Mouse (Mus musculus) kidney, postnatal 14 days (tissue): Measurements from ENCODE around the gene Prpf6.

Source experiments
- DNase-seq: peaks from one replicate; pipeline ENCODE4 v3.0.0; 2022; ENCODE audit warnings: mixed read lengths

The Prpf6 gene

DNA sequence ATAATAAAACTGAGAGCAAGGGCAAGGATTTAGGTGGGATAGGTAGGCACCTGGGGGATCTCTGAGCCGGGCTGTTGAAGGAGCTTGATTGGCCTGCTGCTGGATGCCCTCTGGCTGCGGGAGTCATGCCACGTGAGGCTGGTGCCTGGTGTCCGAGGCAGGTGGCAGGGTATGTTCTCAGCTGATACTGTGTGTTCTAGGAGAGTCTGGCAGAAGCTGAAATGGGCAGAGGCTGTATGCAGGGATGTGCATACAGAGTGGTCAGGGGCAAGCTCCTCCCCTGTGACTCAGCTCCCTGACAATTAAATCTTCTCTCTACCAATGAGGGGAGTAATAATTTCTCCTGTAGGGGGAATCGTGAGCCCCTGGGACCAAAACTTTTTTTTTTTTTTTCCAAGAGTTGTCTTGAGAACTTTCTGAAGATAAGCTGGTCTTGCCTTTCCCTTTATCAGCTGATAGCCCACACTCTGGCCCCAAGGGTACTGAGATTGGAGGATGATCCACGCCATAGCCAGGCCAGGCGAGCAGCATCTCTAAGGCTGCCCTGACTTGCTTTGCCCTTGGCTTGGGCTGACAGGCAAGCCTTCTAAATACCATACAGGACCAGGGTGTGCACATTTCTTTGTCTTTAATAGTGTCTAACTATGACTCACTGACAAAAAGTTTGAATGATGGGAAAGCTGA is 5.9 kb downstream of the Prpf6 start:
- no peak for DNase-seq

DNA sequence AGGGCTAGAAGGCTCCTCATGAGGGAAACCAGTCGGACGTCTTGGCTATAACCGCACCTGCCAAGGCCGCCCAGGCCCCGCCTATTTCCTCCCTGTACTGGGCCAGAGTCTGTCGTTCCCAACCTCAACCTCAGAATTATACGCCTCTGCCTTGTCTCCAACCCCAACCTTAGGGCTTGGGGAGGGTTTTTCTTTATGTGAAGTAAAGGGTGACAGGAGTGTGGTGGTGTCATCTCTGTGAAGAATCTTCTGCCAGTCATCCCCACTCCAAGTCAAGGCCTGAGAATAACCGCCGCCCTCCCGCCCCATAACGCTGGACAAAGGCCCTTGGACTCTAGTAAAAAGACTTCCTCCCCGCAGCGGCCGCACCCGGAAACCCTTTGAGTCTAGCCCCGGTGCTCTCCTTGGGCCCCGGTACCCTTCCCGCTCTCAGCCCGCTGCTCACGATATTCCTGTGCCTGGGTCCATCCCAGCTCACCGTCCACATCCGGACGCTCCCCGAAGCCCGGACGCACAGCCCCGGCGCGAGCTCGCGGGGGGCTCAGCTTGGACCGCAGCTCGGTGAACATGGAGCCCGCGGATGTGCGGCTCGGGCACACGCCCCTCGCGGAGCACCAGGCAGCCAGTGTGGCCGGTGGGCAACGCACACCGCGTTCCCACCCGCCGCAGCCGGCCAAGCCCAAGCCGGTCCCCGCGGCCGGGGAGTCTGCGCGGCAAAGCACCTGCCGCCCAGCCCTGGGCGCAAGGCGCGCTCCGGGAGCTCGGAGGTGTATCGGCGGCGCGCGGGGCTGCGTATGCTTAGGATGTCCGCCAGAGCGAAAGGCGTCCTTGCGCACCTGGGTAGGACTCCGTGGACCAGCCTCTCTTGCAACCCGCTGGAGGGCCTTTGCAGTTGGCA is 7.0 kb downstream of the Prpf6 start, which contains the start of gene Samd10:
TSS of gene Samd10 (minus strand) at position 759 of the 898 bp plus-strand sequence.
- peak; percentile 80 for DNase-seq

DNA sequence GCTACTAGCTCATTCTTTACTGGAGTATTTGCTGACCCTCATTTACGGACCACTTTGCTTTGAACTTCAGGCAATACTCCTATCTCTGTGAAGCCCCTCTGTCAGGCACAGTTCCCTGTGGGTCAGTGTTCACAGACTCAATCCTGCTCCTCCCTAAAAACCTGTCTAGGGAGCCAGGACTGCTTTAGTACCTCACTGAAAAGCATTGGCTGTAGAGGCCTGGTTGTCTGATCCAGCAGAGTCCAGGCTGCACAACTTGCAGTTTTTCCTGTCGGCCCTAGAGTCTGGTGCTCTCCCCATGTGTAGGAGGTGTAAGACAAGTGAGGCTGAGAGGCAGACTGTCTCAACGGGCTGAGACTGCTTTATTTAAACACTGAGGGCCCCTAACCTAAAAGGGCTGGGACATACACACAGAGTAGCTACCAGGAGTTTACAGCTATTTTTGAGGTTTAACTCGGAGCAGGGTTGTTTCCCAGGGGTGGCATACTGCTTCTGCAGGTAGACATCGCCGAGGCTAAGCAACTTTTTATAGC is 8.6 kb downstream of the Prpf6 start:
- DNase-seq: no peak

DNA sequence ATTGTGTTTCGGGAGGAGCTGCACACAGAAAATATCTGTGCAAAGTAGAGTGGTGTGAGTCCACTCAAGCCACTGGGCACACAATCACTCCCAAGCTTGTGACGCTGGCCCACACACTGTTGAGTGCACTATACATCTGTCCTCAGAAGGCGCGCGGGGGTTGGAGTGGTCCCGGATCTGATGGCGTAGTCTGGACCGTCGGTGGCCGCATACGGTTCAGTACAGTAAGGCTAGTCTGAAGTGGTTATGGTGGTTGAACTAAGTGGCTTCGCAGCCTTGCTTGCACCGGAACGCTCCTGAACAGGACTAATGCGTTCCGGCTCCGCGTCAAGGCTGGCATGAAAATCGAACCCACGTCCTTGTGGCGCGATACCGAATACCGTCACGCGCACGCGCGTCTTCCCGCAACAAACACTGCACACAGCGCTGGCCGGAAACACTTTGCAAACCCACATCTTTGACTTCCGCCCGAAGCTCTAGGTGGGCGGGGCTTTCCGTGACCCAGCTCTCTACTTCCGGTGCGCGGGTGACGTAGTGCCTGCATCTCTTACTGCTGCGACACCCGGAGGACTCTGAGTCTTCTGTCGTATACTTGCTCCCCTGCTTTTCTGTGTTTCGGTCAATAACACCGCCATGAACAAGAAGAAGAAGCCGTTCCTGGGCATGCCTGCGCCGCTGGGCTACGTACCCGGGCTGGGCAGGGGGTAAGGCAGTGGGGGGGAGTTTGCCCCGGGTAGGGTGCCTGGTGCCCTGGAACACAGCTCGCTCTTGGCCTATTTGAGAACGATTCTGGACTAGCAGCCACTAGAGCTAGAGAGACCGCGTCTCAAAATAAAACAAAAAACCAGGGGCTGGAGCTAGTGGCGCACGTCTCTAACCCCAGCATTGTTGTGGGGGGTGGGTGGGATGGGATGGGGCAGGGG is 9.4 kb downstream of the Prpf6 start:
- peak; percentile 98 for DNase-seq

DNA sequence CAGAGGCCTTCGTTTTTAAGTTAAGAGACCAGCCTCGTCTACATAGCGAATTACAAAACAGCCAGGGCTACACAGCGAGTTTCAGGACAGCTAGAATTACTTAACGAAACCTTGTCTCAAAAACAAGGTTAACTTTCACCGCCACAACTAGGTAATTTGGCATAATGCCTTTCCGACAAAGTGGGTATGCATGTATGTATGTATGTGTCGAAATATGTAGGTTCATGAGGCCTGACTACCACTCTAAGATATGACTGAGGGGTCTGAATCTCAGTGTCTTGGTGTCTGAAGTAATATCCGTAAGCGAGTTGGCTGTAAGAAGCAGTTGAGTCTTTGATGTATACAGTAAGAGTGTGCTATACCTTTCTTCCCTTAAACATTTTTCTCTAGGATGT is 10.1 kb downstream of the Prpf6 start:
- DNase-seq: no peak

DNA sequence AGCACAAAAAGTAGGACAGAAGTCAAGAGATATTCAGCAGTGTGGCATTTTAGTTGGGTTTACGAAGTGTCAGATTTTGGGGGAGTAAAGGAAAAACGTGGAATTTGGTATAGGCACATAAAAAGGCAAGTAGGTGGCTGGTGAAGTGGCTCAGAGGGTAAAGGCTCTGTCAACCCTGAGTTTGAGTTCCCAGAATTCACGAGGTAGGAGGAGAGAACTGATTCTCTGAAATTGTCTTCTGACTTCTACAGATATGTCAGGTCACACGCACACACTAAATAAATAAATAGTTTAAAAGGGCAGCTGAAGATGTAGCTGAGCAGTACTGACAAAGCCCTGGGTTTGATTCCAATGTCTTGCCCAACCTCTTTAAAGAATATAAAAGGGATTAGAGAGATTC is 10.7 kb downstream of the Prpf6 start:
- DNase-seq: no peak

DNA sequence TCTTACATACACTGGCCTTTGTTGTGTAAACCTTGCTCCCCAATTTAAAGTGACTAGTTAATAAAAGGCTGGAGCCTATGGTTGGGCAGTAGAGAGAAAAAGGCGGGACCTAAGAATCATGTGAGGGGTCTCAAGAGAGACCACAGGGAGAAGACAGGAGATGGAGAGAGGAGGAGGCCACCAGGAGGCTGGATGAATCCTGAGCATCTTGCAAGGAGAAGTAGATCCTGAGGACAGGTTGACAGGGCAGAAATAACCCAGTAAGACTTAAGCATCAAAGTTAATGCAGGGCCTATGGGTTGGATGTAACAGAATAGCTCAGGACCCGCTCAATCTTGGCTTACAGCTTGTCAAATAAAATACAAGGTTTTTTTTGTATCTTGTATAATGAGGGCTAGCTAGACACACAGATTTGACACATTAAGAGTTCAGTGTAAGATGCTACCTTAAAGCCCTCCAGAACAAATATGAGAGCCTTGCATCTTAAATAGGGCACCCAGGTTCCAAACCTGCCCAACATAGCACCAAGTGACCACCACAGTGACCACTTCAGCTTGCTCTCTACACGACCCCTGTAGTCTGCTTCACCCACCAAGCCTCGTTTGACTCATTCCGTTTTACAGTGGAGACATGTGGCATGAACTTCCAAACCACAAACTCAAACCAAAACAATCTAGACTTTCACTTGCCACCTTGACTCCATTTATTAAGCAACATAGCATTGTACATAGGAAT is 27.3 kb downstream of the Prpf6 start:
- DNase-seq: no peak

DNA sequence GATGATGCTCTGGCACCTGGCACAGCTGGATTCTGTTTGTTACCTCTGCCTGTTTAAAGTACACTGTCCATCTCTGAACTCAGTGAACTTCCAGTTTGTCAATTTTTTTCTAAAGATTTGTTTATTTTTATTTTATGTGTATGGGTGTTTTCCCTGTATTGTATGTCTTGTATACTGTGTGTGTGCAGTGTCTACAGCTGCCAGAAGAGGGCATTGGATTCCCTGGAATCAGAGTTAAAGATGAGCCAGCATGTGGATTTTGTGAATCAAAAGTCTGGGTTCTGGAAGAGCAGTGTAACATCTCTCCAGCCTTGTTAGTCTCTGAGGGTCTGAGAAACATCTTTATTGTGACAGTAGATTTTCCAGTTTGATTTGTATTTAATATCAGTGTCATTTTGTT is 31.7 kb downstream of the Prpf6 start:
- peak; percentile 43 for DNase-seq

DNA sequence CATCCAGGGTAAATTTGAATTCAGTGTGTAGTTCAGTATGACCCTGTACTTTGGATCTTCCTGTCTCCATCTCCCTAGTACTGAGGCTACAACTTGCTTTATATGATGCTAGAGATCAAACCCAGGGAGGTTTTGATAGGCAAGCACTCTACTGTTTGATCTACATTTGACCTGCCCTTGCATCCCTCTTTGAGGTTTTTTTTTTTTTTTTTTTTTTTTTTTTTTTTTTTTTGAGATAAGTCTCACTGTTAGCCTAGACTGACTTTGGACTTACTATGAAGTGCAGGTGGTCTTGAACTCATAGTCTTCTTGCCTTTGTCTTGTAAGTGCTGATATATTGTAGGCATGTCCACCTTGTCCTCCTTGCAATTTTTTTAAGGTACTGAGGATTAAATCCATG is 36.8 kb downstream of the Prpf6 start:
- no peak for DNase-seq

DNA sequence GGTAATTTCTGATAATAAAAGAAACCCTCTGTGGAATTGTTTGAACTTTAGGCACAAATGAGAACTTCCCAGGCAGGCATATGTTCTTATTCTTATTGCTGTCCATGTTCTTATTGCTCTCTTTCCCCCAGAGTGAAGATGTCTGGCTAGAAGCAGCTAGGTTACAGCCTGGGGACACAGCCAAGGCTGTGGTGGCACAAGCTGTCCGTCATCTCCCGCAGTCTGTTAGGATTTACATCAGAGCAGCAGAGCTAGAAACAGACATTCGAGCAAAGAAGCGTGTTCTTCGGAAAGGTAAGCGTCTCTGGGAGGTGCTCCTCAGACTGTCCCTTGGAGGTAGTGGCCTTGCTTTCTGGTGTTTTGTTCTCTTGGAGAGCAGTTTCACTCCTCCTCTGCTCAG is 41.0 kb downstream of the Prpf6 start:
- no peak for DNase-seq

DNA sequence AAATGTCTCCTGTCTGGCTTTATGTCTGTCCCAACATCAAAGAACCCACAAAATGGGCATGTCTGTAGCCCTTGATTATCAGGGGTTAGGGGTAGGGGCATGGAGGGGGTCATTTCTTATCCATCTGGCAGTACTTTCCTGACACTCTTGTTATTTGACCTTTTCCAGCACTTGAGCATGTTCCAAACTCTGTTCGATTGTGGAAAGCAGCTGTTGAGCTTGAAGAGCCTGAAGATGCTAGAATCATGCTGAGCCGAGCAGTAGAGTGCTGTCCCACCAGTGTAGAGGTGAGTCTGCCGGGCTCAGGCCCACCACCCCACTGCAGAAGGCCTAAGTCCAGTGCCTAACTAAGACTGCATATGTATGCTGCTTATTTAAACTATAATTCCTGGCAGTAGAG is 44.2 kb downstream of the Prpf6 start:
- no peak for DNase-seq

DNA sequence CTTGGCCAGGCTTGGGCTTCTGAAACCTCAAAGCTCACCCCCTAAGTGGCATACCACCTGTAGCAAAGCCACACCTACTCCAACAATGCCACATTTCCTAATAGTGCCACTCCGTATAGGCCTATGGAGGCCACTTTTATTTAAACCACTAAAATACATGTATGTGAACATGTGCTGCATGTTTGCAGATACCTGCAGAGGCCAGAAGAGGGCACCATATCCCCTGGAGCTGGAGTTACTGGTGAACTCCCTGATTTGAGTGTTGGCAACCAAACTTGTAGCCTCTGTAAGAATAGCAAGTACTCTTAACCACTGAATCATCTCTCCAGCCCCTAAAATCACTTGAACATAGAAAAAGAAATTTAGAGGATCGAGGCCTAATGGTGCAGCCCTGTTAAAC is 52.7 kb downstream of the Prpf6 start:
- DNase-seq: peak; percentile 52

DNA sequence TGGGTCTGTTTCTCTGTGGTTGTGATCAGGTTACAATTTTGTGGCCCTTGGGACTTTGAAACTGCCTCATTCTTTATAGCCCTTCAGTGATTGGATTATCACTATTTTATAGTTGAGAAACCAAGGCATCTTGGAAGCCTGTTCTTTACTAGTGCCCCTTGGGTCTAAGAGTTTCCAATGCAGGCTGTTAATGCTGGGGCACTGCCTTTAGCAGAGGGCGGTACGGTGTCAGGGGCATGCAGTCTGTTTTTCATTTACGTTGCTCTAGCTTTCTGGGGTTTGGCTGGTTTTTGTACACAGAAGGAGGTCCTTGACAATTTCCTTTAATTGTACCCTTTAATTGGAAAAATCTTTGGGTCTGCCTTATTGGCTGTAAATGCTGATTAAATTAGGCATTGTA is 54.0 kb downstream of the Prpf6 start:
- DNase-seq: no peak

DNA sequence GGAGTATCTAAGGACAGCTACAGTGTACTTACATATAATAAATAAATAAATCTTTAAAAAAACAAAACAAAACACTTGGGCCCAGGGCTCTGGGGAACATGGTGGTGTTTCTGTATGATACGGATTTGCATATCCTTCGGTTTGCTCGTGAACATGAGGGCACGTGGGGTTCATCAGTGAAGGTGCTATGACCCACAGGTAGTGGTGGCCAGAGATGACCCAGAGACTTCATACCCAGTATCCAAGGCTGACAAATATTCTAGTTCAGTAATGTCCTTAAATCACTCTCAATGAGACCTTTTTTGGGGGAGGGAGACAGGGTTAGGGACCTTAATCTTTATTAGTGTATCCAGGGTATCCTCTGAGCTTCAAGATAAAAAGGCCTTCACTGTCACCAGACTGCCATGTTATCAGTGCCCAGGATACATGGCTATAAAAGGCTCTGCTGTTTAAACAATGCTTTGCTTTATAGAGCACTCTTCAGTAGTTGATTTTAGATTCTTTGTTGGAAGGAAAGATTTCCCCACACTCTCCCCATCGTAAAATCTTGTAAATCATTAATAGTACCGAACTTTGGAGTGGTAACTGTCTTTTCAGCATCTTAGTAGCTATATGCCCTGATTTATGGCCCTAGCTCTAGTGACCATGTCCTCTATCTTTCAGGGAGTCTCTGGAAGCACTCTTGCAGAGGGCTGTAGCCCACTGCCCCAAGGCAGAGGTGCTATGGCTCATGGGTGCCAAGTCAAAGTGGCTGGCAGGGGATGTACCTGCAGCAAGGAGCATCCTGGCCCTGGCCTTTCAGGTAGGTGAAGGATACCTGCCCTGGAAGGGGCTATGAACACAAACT is 55.2 kb downstream of the Prpf6 start:
- DNase-seq: no peak

DNA sequence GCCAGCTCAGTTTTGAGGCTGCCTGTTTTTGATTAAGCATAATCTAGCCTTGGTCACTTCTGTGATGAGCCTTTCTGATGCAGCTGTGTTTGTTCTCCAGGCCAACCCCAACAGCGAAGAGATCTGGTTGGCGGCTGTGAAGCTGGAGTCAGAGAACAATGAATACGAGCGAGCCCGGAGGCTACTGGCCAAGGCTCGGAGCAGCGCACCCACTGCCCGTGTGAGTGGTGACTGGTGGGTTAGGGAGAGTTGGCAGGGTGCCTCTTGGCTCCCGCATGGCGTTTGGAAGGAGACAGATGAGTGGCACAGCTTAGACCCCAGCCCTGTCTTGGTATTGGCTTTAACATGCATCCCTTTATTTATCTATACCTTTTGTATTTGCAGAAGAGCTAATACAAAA is 57.3 kb downstream of the Prpf6 start:
- no peak for DNase-seq

DNA sequence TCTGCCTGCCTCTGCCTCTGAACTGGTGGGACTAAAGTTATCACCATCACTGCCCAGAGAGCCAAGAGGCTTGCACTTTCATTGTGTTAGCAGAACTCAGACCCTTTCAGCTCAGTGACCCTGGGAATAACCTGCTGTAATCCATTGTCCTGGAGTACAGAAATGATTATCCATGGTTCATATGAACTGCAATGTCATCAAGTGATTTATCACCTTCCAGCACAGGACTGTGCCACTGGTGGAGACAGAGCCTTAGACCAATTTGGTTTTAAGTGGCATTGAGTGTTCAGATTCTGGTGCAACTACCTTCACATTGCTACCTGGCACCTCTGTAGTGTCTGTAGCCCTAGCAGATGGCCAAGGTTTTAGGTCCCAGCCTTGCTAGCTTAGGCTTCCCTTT is 61.4 kb downstream of the Prpf6 start:
- no peak for DNase-seq

DNA sequence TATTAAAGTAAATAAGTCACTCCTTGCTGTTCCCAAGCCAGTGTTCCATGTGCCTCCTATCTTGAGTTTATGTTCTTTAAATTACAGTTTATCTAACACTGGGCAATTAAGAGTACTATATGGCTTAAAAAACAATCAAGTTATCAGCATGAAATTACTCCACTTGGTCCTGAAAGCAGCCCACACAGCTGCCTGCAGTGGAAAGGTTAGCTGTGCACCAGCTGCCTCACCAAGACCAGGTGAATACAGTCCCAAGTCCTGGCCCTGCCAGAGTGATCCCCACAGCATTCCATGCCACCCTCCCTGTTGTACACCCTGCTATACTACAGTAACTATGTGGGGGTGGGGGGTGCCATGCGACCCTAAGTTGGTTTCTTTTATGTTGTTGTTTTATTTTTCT is 61.9 kb downstream of the Prpf6 start:
- DNase-seq: no peak

DNA sequence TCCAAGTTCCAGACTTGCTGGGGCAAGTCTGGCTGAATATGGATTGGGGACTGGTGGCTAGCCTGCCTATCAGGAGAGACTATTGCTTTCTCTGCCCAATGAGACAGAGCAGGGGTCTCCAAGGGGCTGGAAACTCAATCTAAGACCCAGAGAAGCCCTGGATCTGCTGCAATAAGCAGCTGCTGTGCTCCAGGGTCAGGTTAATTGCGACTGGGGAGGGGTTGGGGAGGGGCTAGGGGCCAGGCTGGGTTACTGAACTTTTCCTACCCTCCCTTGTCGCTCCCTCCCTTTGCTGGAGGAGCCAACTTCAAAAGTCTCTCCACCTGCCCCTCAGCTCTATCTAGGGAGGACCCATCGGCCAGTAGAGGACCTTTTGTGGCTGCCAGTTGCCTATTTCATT is 65.1 kb downstream of the Prpf6 start, which contains the start of gene Gm29797:
TSS of gene Gm29797 (plus strand) at position 301 of the 400 bp plus-strand sequence.
- no peak for DNase-seq

DNA sequence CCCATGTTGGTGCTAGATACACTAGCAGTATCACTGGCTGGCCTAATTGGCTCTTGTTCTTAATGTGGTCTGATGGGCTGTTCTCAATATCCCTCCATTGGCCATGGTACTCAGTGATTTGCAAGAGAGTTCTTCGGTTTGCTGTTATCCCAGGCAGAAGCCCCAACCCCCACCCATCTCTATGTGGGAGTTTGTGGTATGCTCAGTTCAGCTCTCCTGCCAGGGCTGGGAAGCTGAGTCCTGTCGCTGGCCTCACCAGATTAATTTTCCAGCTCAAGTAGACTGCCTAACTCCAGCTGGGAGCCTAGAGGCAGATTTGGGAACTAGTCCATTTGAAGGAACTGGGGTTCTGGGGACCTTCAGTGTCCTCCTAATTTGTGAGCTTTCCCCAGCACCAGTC is 65.8 kb downstream of the Prpf6 start:
- DNase-seq: no peak

DNA sequence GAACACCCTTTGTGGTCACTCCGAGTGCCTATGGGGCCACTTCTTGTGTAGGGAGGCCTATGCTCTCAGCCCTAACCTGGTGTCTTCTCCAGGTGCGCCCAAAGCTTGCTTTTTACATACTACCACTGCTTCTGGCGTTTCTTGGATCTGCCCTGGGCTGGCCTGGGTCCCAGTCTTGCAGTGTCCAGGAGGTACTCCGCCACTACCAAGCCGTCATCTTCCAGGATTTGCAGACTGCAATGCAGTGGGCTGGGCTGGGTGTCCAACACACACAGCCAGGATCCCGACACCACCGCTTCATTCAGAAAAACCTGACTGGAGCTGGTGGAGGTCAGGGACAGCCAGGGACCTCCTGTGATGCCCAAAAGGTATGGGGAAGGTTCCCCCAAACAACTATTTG is 66.9 kb downstream of the Prpf6 start:
- no peak for DNase-seq

DNA sequence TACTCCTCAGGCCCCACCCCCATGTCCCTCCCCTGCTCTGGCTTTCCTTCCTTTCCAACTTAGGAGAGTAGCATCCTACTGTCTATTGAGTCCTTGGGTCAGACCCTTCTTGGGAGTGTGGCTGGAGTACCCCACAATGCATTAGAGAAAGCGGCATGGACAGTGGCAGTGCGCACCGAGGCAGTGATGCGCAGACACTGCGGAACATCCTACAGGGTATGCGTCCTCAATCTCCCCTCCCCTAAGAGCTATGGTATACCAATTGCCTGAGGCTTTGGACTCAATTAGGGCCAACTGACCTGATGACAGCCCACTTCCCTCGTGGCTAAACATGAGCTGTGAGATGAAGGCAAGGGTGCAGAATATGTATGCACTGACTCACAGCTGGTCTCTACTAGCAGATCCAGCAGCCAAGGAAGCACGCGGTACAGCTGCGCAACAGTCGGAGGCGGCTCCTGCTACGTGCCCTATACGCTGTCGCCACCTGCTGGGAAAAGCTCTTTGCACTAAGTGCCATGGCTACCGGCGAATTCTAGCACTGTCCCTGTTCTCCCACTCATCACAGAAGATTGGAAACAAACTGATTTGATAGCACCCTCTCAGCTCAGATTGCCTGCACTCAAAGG is 67.4 kb downstream of the Prpf6 start:
- DNase-seq: peak; percentile 80
